In genomic region chr15:96836670-96837069, GRCm38 (mm10) we compare ENCODE assay signal across 27 mouse cellular contexts.
"Had no signal": no experiment of that assay in that cellular context is flagged by ENCODE, and none has a peak within 500 bp of the region (broad histone marks: within the 10 kb centered on the region; RNA-seq: fewer than 3 reads in every experiment).

No protein-coding gene starts in this region.

- H3K9ac ChIP-seq: embryonic facial prominence, embryonic 12.5 days; embryonic facial prominence, embryonic 13.5 days; embryonic facial prominence, embryonic 15.5 days; forebrain, embryonic 12.5 days; forebrain, embryonic 13.5 days; forebrain, embryonic 15.5 days; forebrain, postnatal 0 days had no signal

- DNase-seq: cerebellum, adult 8-10 months; cerebellum, adult 9-10 months; cerebellum, adult 9-11 months; cerebellum, postnatal 10 days; cerebellum, postnatal 14 days; cerebellum, postnatal 25 days; cerebellum, postnatal 36 days; embryo, embryonic 11 days; forebrain, postnatal 0 days; gastrocnemius, adult 2 months; gastrocnemius, postnatal 10 days; gastrocnemius, postnatal 14 days; gastrocnemius, postnatal 25 days; gastrocnemius, postnatal 36 days; heart, adult 18-20 months; heart, adult 2 months had no signal

- H3K27ac ChIP-seq: embryonic facial prominence, embryonic 10.5 days; embryonic facial prominence, embryonic 12.5 days; embryonic facial prominence, embryonic 13.5 days; embryonic facial prominence, embryonic 15.5 days; forebrain, embryonic 10.5 days; forebrain, embryonic 12.5 days; forebrain, embryonic 13.5 days; forebrain, embryonic 15.5 days; gastrocnemius, adult 2 months; heart, adult 2 months had no signal

- ATAC-seq: forebrain, embryonic 13.5 days; forebrain, embryonic 14.5 days; forebrain, embryonic 15.5 days; forebrain, embryonic 16.5 days; forebrain, postnatal 0 days had no signal

- H3K4me1 ChIP-seq: embryonic facial prominence, embryonic 12.5 days; embryonic facial prominence, embryonic 13.5 days; embryonic facial prominence, embryonic 15.5 days; forebrain, embryonic 10.5 days; forebrain, embryonic 12.5 days; forebrain, embryonic 13.5 days; forebrain, embryonic 15.5 days had no signal

- H3K9me3 ChIP-seq: embryonic facial prominence, embryonic 10.5 days; embryonic facial prominence, embryonic 12.5 days; embryonic facial prominence, embryonic 13.5 days; embryonic facial prominence, embryonic 15.5 days; forebrain, embryonic 10.5 days; forebrain, embryonic 12.5 days; forebrain, embryonic 13.5 days; forebrain, embryonic 15.5 days had no signal

- H3K4me3 ChIP-seq: embryonic facial prominence, embryonic 10.5 days; embryonic facial prominence, embryonic 12.5 days; embryonic facial prominence, embryonic 13.5 days; embryonic facial prominence, embryonic 15.5 days; erythroblast, embryonic 14.5 days; forebrain, embryonic 10.5 days; forebrain, embryonic 12.5 days; forebrain, embryonic 13.5 days; forebrain, embryonic 15.5 days; gastrocnemius, adult 2 months; heart, adult 2 months had no signal

- H3K4me2 ChIP-seq: embryonic facial prominence, embryonic 12.5 days; embryonic facial prominence, embryonic 13.5 days; embryonic facial prominence, embryonic 15.5 days; forebrain, embryonic 12.5 days; forebrain, embryonic 13.5 days; forebrain, embryonic 15.5 days had no signal

- H3K36me3 ChIP-seq: embryonic facial prominence, embryonic 10.5 days; embryonic facial prominence, embryonic 12.5 days; embryonic facial prominence, embryonic 13.5 days; embryonic facial prominence, embryonic 15.5 days; forebrain, embryonic 10.5 days; forebrain, embryonic 12.5 days; forebrain, embryonic 15.5 days had no signal

- H3K27me3 ChIP-seq: embryonic facial prominence, embryonic 12.5 days; embryonic facial prominence, embryonic 13.5 days; embryonic facial prominence, embryonic 15.5 days; forebrain, embryonic 12.5 days; forebrain, embryonic 13.5 days; forebrain, embryonic 15.5 days had no signal
